Mouse (Mus musculus) lung, postnatal 0 days (tissue): ENCODE results near the gene Fgl2. TPM values are rescaled to one million over a fixed set of nuclear protein-coding genes. Genes with fewer than 3 reads are reported as not detected.

Source experiments
- ATAC-seq: fragments of 200-750 bp; cut with Nextera tagmentation; 2 replicates; pipeline ENCODE4 v1.8.0; 2017; ENCODE audit warnings: moderate library complexity
- DNase-seq: peaks from one replicate; pipeline ENCODE4 v3.0.0-alpha.2; 2016; ENCODE audit warnings: low spot score
- H3K27ac ChIP-seq: fragments of 300-500 bp; sonication (generic); 2 replicates; pipeline ENCODE4 v1.5.1; 2014; ENCODE audit warnings: antibody characterized with exemption, mild to moderate bottlenecking, low read length, mixed read lengths
- H3K27me3 ChIP-seq: fragments of 300-500 bp; sonication (generic); replicated peaks from 2 replicates; pipeline ENCODE4 v1.6.1; 2014; ENCODE audit warnings: low read length, mixed read lengths; ENCODE audit not compliant: insufficient read depth
- H3K36me3 ChIP-seq: fragments of 300-500 bp; sonication (generic); 2 replicates; pipeline ENCODE4 v1.6.1; 2014; ENCODE audit warnings: low read length, mixed read lengths; ENCODE audit not compliant: insufficient read depth
- H3K4me1 ChIP-seq: fragments of 300-500 bp; sonication (generic); 2 replicates; pipeline ENCODE4 v1.6.1; 2014; ENCODE audit warnings: antibody characterized with exemption, low read depth, low read length, mixed read lengths; ENCODE audit not compliant: insufficient read depth
- H3K4me2 ChIP-seq: fragments of 300-500 bp; sonication (generic); replicated peaks from 2 replicates; pipeline ENCODE4 v1.6.1; 2014; ENCODE audit warnings: low read depth, mild to moderate bottlenecking, low read length, moderate library complexity, mixed read lengths
- H3K4me3 ChIP-seq: fragments of 300-500 bp; sonication (generic); 2 replicates; pipeline ENCODE4 v1.5.1; 2014; ENCODE audit warnings: low read depth, low read length
- H3K9ac ChIP-seq: fragments of 300-500 bp; sonication (generic); replicated peaks from 2 replicates; pipeline ENCODE4 v1.6.1; 2014; ENCODE audit warnings: low read depth, mild to moderate bottlenecking
- H3K9me3 ChIP-seq: fragments of 300-500 bp; sonication (generic); 2 replicates; pipeline ENCODE4 v1.6.1; 2016; ENCODE audit warnings: low read length, mixed read lengths
- CTCF ChIP-seq: IDR thresholded peaks from 2 replicates; pipeline ENCODE4 v1.5.1; 2016; ENCODE audit warnings: antibody characterized with exemption, mild to moderate bottlenecking
- EP300 ChIP-seq: IDR thresholded peaks from 2 replicates; pipeline ENCODE4 v1.6.1; 2016; ENCODE audit warnings: antibody characterized with exemption, mild to moderate bottlenecking, control low read depth
- WGBS: fragments of 180-500 bp; shearing (Covaris S2); extraction: QIAGEN DNeasy Blood & Tissue Kit; methylation state at CpG from one replicate; pipeline ENCODE4 v1.1.7; 2014; 5-methylcytosine and 5-hydroxymethylcytosine counted together
- polyA plus RNA-seq: library from polyadenylated mRNA; unstranded; fragments of >200 nt; fragmentation: Nextera tagmentation; extraction: Ambion mirVana; gene quantifications from 2 replicates; pipeline ENCODE4 v1.2.1, GENCODE M21; 2015

The Fgl2 gene
- polyA plus RNA-seq, 1 experiment from 2014 or later = 8.7 TPM

GRCm38 (mm10) chr5:21388855-21389254 lies 16.4 kb downstream of the Fgl2 start:
- no peaks in the 10 kb centered on the region for H3K36me3 ChIP-seq
- DNase-seq = no peak
- no peak overlapping the region for H3K9ac ChIP-seq
- TF ChIP-seq CTCF (no peak), EP300 (no peak)
- no peaks in the 10 kb centered on the region for H3K9me3 ChIP-seq
- H3K4me2 ChIP-seq = no peak overlapping the region
- H3K27ac ChIP-seq = no peak overlapping the region
- H3K4me1 ChIP-seq = peaks cover under 1% of the 10 kb centered on the region; the same call in 1 of the 2 replicates
- H3K27me3 ChIP-seq = no peaks in the 10 kb centered on the region
- 82% methylated on average over 4 of the region's 4 CpGs for WGBS
- no peak for ATAC-seq
- no peak overlapping the region for H3K4me3 ChIP-seq

- DNase-seq (no peak), ATAC-seq (peak; percentile 56)
- Histone ChIP-seq H3K9me3 (no peaks in the 10 kb centered on the region), H3K36me3 (no peaks in the 10 kb centered on the region), H3K27me3 (no peaks in the 10 kb centered on the region), H3K4me3 (no peak overlapping the region), H3K27ac (no peak overlapping the region), H3K4me1 (0 out of 2 replicates have a peak, but pooled peaks cover 3% of the 10 kb centered on the region), H3K9ac (no peak overlapping the region), H3K4me2 (no peak overlapping the region; the same call in 1 of the 2 replicates)
- TF ChIP-seq CTCF (no peak), EP300 (no peak)
- WGBS = 9% methylated on average over 13 of the region's 13 CpGs
These were observed 19.4 kb downstream of the Fgl2 start for GRCm38 (mm10) chr5:21391616-21392384.

GRCm38 (mm10) chr5:21394562-21394961 lies 22.1 kb downstream of the Fgl2 start:
- no peak for TF ChIP-seq CTCF
- TF ChIP-seq EP300 = no peak
- Histone ChIP-seq H3K4me1 (0 out of 2 replicates have a peak, but pooled peaks cover 3% of the 10 kb centered on the region), H3K27ac (no peak overlapping the region), H3K36me3 (no peaks in the 10 kb centered on the region), H3K4me3 (no peak overlapping the region), H3K4me2 (no peak overlapping the region), H3K9me3 (no peaks in the 10 kb centered on the region), H3K9ac (no peak overlapping the region), H3K27me3 (no peaks in the 10 kb centered on the region)
- 74% methylated on average over 2 of the region's 2 CpGs for WGBS
- DNase-seq (no peak), ATAC-seq (no peak)

- Histone ChIP-seq H3K36me3 (no peaks in the 10 kb centered on the region), H3K27me3 (no peaks in the 10 kb centered on the region), H3K4me2 (no peak overlapping the region), H3K27ac (no peak overlapping the region), H3K4me1 (0 out of 2 replicates have a peak, but pooled peaks cover 3% of the 10 kb centered on the region), H3K9me3 (no peaks in the 10 kb centered on the region), H3K4me3 (no peak overlapping the region), H3K9ac (no peak overlapping the region)
- WGBS = 12% methylated on average over 7 of the region's 7 CpGs
- DNase-seq = peak; percentile 30
- no peak for TF ChIP-seq EP300
- TF ChIP-seq CTCF = no peak
- ATAC-seq = peak; percentile 54
These were observed 22.9 kb downstream of the Fgl2 start for GRCm38 (mm10) chr5:21395205-21395840.

GRCm38 (mm10) chr5:21411261-21411666 lies 38.8 kb downstream of the Fgl2 start:
- no peak for TF ChIP-seq EP300
- no peak for TF ChIP-seq CTCF

GRCm38 (mm10) chr5:21412056-21412455 lies 39.6 kb downstream of the Fgl2 start:
- Histone ChIP-seq H3K27me3 (no peaks in the 10 kb centered on the region), H3K9ac (no peak overlapping the region), H3K4me1 (no peaks in the 10 kb centered on the region), H3K4me3 (no peak overlapping the region), H3K27ac (no peak overlapping the region), H3K36me3 (no peaks in the 10 kb centered on the region), H3K4me2 (no peak overlapping the region), H3K9me3 (no peaks in the 10 kb centered on the region)
- no peak for ATAC-seq
- TF ChIP-seq EP300 (no peak), CTCF (no peak)
- WGBS = 52% methylated on average over 5 of the region's 5 CpGs
- DNase-seq = no peak

More at GRCm38 (mm10) chr5:21411261-21411666, 38.8 kb downstream of the Fgl2 start:
- Histone ChIP-seq H3K9me3 (no peaks in the 10 kb centered on the region), H3K4me1 (no peaks in the 10 kb centered on the region), H3K36me3 (no peaks in the 10 kb centered on the region), H3K4me2 (no peak overlapping the region), H3K27ac (no peak overlapping the region), H3K27me3 (no peaks in the 10 kb centered on the region), H3K4me3 (no peak overlapping the region), H3K9ac (no peak overlapping the region)
- ATAC-seq (peak; percentile 16; the same call in 1 of the 2 replicates), DNase-seq (peak; percentile 39)
- WGBS = 74% methylated on average over 5 of the region's 5 CpGs
